Mouse (Mus musculus) neural tube, embryonic 13.5 days (tissue): Measurements from ENCODE around the gene Igf2bp2. TPM values are rescaled to one million over a fixed set of nuclear protein-coding genes. Genes with fewer than 3 reads are reported as not detected.

Experiments used
- ATAC-seq: fragments of 200-750 bp; cut with Nextera tagmentation; 2 replicates; pipeline ENCODE4 v1.8.0; 2017; ENCODE audit warnings: low read depth, mild to moderate bottlenecking, moderate TSS enrichment, moderate library complexity
- H3K27ac ChIP-seq: fragments of 300-500 bp; sonication (generic); replicated peaks from 2 replicates; pipeline ENCODE4 v1.5.1; 2015; ENCODE audit warnings: moderate library complexity, mild to moderate bottlenecking, inconsistent platforms
- H3K27me3 ChIP-seq: fragments of 300-500 bp; sonication (generic); 2 replicates; pipeline ENCODE4 v1.6.1; 2015; ENCODE audit warnings: mild to moderate bottlenecking, inconsistent platforms
- H3K36me3 ChIP-seq: fragments of 300-500 bp; sonication (generic); 2 replicates; pipeline ENCODE4 v1.6.1; 2015; ENCODE audit warnings: mild to moderate bottlenecking, inconsistent platforms
- H3K4me1 ChIP-seq: fragments of 300-500 bp; sonication (generic); replicated peaks from 2 replicates; pipeline ENCODE4 v1.6.1; 2015; ENCODE audit warnings: inconsistent platforms
- H3K4me2 ChIP-seq: fragments of 300-500 bp; sonication (generic); 2 replicates; pipeline ENCODE4 v1.6.1; 2015; ENCODE audit warnings: inconsistent platforms, mild to moderate bottlenecking, moderate library complexity
- H3K4me3 ChIP-seq: fragments of 300-500 bp; sonication (generic); 2 replicates; pipeline ENCODE4 v1.5.1; 2015; ENCODE audit warnings: mild to moderate bottlenecking, inconsistent platforms
- H3K9ac ChIP-seq: fragments of 300-500 bp; sonication (generic); 2 replicates; pipeline ENCODE4 v1.6.1; 2015; ENCODE audit warnings: moderate library complexity, mild to moderate bottlenecking, inconsistent platforms
- H3K9me3 ChIP-seq: fragments of 300-500 bp; sonication (generic); 2 replicates; pipeline ENCODE4 v1.6.1; 2016; ENCODE audit warnings: inconsistent platforms
- WGBS: fragments of 180-500 bp; shearing (Covaris S2); methylation state at CpG from one replicate; pipeline ENCODE4 v1.1.7; 2015; 5-methylcytosine and 5-hydroxymethylcytosine counted together
- polyA plus RNA-seq: library from polyadenylated mRNA; unstranded; fragments of >200 nt; fragmentation: Nextera tagmentation; extraction: Ambion mirVana; gene quantifications from 2 replicates; pipeline ENCODE4 v1.2.1, GENCODE M21; 2015

Igf2bp2 gene
- polyA plus RNA-seq, 1 experiment from 2014 or later, result 38.1 TPM

DNA sequence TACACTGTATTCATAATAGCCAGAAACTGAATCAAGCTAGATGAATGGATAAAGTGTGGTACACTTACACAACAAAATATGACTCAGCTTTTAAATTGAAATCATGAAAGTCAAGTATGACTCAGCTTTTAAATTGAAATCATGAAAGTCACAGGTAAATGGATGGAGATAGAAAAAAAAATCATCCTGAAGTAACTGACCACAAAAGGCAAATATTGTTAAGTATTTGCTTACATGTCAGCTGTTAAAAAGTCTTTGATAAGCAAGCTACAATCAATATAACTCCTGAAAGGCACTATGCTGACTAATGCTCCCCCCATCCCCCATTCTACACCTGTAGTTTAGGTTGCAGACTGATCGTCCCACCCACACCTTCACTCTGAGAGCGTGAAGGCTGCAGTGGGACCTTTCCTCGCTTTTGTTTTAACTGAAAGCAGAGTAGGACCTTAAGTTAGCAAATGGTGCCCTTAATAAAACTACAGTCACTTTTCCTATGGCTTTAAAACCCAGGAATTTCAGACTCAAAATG, 71.8 kb downstream of the Igf2bp2 start:
- Histone ChIP-seq H3K9me3 (no peaks in the 10 kb centered on the region), H3K4me1 (peaks cover 7% of the 10 kb centered on the region; the same call in 1 of the 2 replicates), H3K9ac (no peak overlapping the region), H3K27me3 (no peaks in the 10 kb centered on the region), H3K4me2 (no peak overlapping the region), H3K36me3 (peaks cover 18% of the 10 kb centered on the region), H3K4me3 (no peak overlapping the region), H3K27ac (no peak overlapping the region)
- ATAC-seq, result no peak
- 90% methylated on average over 3 of the region's 3 CpGs for WGBS

DNA sequence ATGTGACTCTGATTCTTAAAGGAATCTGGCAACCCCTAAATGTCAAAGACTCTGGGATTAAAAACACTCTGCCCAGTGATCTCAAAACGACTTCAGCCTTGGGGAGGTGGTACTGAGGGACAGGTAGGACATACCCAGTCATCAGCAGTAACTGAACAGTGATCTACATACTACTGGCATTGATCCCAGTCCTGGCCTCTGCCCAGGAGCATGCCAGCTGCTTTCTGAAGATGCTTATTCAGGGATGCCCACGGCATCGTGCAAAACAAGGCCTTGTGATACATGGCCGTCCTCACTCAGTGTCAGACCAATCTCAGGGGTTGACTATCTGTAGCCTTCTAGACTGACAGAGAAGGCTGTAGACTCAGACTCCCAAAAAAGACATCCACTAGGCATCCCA, 77.7 kb downstream of the Igf2bp2 start:
- no peak for ATAC-seq
- WGBS, result 73% methylated on average over 4 of the region's 4 CpGs
- no peaks in the 10 kb centered on the region for H3K9me3 ChIP-seq
- H3K36me3 ChIP-seq, result peaks cover 56% of the 10 kb centered on the region
- no peak overlapping the region for H3K4me2 ChIP-seq
- no peak overlapping the region for H3K9ac ChIP-seq
- no peak overlapping the region for H3K4me3 ChIP-seq
- no peaks in the 10 kb centered on the region; the same call in 1 of the 2 replicates for H3K4me1 ChIP-seq
- H3K27me3 ChIP-seq, result no peaks in the 10 kb centered on the region
- H3K27ac ChIP-seq, result no peak overlapping the region

DNA sequence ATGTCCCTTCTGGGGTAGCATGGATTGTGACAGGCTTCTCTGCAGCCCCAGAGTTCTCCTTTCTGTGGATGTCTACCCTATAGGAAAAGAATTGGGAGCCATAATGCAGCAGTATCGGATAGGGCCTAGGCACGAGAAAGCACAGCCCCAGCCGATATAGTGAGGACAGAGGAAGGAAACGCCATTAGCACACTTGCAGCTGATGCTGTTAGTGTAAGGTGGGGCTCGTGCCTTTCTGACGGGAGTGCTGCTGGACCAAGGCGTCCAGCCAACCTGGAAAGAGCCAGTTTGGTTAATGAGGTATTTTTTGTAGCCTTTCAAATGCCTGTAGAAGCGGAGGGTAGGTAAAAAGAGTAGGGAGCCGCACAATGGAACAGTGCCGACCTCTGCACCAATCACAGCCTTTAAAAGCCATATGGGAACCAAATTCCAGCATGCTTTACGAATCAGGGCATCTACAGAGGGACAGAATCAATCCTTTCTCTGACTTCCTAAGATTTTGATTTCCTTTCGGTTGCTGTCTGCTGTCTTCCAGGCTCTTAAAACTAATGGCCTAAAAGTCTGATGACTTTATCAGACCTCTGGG, 82.9 kb downstream of the Igf2bp2 start:
- Histone ChIP-seq H3K27ac (no peak overlapping the region), H3K4me1 (peaks cover 11% of the 10 kb centered on the region), H3K4me2 (no peak overlapping the region), H3K9ac (no peak overlapping the region), H3K4me3 (no peak overlapping the region), H3K36me3 (peaks cover 78% of the 10 kb centered on the region), H3K9me3 (no peaks in the 10 kb centered on the region), H3K27me3 (no peaks in the 10 kb centered on the region)
- no peak for ATAC-seq
- WGBS, result 86% methylated on average over 12 of the region's 12 CpGs

- peaks cover 92% of the 10 kb centered on the region for H3K36me3 ChIP-seq
Measured at GRCm38 (mm10) chr16:22076620-22076941, 86.5 kb downstream of the Igf2bp2 start.

DNA sequence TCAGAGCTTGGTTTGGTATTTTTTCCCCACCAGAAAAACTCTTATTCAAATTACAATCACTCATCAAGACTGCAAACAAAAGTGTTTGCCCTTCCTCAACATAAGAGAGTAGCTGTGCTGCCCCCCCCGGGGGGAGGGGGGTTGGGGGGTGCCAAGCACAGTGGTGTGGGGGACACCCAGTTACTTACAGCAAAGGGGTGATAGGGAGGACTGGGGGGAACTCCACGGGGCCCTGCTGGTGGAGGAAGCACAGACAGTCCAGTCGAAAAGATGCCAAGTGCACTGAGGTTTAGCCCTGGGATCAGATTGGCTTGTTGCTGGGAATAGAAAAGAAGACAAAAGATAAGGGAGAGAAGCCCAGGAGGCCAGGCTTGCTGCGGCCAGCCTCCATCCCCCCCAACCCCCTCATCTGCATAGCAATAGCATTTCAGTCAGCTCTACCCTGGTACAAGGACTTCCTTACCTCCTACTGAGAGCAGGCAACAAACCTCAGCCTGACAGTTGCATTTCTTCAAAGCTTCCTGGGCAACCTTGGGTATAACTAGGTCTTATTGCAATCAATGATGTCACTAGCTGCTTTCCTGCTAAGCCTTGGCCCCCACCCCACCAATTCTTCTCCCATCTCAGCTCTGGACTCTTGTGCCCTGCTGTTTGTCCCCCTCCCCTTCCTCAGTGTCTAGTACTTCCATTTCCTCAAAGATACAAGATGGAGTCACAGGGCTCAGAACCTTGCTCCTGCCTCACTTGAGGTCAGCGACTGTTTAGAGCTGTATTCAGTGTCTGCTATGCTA, 87.1 kb downstream of the Igf2bp2 start:
- H3K27me3 ChIP-seq, result no peaks in the 10 kb centered on the region
- H3K4me3 ChIP-seq, result no peak overlapping the region
- H3K9me3 ChIP-seq, result no peaks in the 10 kb centered on the region
- peaks cover 11% of the 10 kb centered on the region for H3K4me1 ChIP-seq
- 9% methylated on average over 5 of the region's 5 CpGs for WGBS
- ATAC-seq, result no peak
- H3K36me3 ChIP-seq, result peaks cover 92% of the 10 kb centered on the region
- H3K4me2 ChIP-seq, result no peak overlapping the region
- H3K27ac ChIP-seq, result no peak overlapping the region
- no peak overlapping the region for H3K9ac ChIP-seq

More at GRCm38 (mm10) chr16:22076620-22076941, 86.5 kb downstream of the Igf2bp2 start:
- Histone ChIP-seq H3K27me3 (no peaks in the 10 kb centered on the region), H3K4me2 (no peak overlapping the region), H3K4me3 (no peak overlapping the region), H3K9ac (no peak overlapping the region), H3K27ac (no peak overlapping the region), H3K4me1 (peaks cover 11% of the 10 kb centered on the region), H3K9me3 (no peaks in the 10 kb centered on the region)
- no peak for ATAC-seq
- 43% methylated on average over 4 of the region's 4 CpGs for WGBS

DNA sequence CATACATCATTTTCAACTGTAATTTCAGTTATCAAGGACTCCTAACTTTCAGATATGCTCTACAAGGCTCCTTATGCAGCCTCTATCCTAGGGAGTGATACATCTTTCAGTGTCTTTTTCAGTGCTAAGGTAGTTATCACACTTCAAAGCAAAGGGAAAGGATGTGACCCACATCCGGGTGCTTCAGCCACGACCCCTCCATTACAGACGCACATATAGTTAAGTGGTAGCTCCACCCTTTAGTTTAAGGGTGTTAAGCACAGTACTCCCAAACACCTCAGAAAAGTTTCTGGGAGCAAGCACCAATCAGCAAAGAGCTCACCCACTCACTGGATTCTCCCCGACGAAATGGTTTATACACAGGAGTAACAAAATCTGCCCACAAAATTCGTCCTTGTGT, 88.0 kb downstream of the Igf2bp2 start:
- peaks cover 92% of the 10 kb centered on the region for H3K36me3 ChIP-seq

GRCm38 (mm10) chr16:22071361-22071760, 91.7 kb downstream of the Igf2bp2 start:
- peaks cover 7% of the 10 kb centered on the region for H3K4me1 ChIP-seq
- H3K4me2 ChIP-seq, result no peak overlapping the region
- H3K27ac ChIP-seq, result no peak overlapping the region
- no peak for ATAC-seq
- no peak overlapping the region for H3K9ac ChIP-seq
- no peaks in the 10 kb centered on the region for H3K9me3 ChIP-seq
- 88% methylated on average over 7 of the region's 7 CpGs for WGBS
- peaks cover 92% of the 10 kb centered on the region for H3K36me3 ChIP-seq
- no peaks in the 10 kb centered on the region for H3K27me3 ChIP-seq
- H3K4me3 ChIP-seq, result no peak overlapping the region

More for the DNA sequence above, 88.0 kb downstream of the Igf2bp2 start:
- Histone ChIP-seq H3K4me3 (no peak overlapping the region), H3K27me3 (no peaks in the 10 kb centered on the region), H3K4me1 (peaks cover 11% of the 10 kb centered on the region), H3K9me3 (no peaks in the 10 kb centered on the region), H3K4me2 (no peak overlapping the region), H3K9ac (no peak overlapping the region), H3K27ac (no peak overlapping the region)
- WGBS, result 71% methylated on average over 6 of the region's 6 CpGs
- no peak for ATAC-seq

DNA sequence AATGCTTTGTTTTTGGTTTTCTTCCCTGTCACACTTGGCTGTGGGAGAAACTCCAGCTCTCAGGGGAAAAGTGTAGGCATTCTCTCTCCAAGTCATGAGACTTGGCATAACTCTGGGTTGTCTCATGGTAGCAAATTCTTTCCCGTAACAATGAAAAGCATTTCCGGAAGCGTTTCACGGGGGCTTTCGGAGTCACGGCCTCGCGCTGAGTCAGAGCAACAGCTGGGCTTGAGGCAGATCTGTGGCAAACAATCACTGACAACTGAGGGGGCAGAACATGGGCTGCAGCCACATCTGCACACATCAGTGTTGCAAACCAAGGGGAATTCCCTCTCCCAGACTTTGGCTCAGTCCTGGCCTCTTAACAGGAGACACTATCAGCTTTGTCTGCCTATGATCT, 95.7 kb downstream of the Igf2bp2 start:
- Histone ChIP-seq H3K4me1 (no peaks in the 10 kb centered on the region), H3K4me3 (no peak overlapping the region), H3K4me2 (no peak overlapping the region), H3K36me3 (peaks cover 94% of the 10 kb centered on the region), H3K27me3 (no peaks in the 10 kb centered on the region), H3K27ac (no peak overlapping the region), H3K9me3 (no peaks in the 10 kb centered on the region), H3K9ac (no peak overlapping the region)
- WGBS, result 93% methylated on average over 8 of the region's 8 CpGs
- no peak for ATAC-seq

- Histone ChIP-seq H3K27me3 (no peaks in the 10 kb centered on the region), H3K36me3 (peaks cover 97% of the 10 kb centered on the region), H3K9ac (no peak overlapping the region), H3K4me2 (no peak overlapping the region), H3K4me1 (no peaks in the 10 kb centered on the region), H3K9me3 (no peaks in the 10 kb centered on the region), H3K27ac (no peak overlapping the region), H3K4me3 (no peak overlapping the region)
- ATAC-seq, result no peak
Measured at GRCm38 (mm10) chr16:22065536-22065935, 97.6 kb downstream of the Igf2bp2 start.

GRCm38 (mm10) chr16:22062284-22062683, 100.8 kb downstream of the Igf2bp2 start:
- no peaks in the 10 kb centered on the region for H3K27me3 ChIP-seq
- H3K9me3 ChIP-seq, result no peaks in the 10 kb centered on the region
- H3K4me2 ChIP-seq, result no peak overlapping the region
- no peak overlapping the region for H3K9ac ChIP-seq
- WGBS, result 76% methylated on average over 4 of the region's 4 CpGs
- peaks cover 85% of the 10 kb centered on the region for H3K36me3 ChIP-seq
- no peak overlapping the region for H3K27ac ChIP-seq
- no peak for ATAC-seq
- H3K4me1 ChIP-seq, result no peaks in the 10 kb centered on the region
- no peak overlapping the region for H3K4me3 ChIP-seq

DNA sequence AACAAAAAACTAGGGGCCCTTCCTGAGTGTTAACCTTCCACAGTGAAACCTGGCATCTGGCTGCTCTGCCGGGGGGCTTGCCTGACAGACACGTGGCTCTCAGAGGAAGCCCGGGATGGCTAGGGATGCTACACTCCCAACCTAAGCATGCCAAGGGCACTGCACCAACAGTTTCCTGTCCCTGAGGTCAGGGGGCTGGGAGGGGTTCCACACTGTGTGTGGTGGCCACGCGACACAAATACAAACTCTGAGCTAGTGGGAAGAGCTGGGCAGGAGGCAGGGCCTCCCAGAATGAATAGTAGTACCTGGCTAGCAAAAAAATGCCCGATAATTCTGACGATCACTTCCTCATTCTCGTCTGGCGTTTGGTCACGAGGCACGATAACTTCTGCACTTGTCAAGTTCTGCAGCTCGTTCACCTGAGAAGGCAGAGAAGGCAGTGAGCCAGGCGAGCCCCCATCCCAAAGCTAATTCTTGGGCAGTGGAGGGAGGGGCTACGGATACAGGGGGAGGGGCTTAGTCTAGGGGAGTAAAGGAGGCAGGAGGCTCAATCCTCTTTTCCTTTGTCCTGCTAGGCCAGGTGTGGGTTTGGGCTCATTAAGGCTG, 101.4 kb downstream of the Igf2bp2 start:
- H3K9me3 ChIP-seq, result no peaks in the 10 kb centered on the region
- WGBS, result 91% methylated on average over 14 of the region's 14 CpGs
- no peaks in the 10 kb centered on the region for H3K4me1 ChIP-seq
- peaks cover 84% of the 10 kb centered on the region for H3K36me3 ChIP-seq
- no peaks in the 10 kb centered on the region for H3K27me3 ChIP-seq
- no peak overlapping the region for H3K4me3 ChIP-seq
- H3K4me2 ChIP-seq, result no peak overlapping the region
- H3K9ac ChIP-seq, result no peak overlapping the region
- H3K27ac ChIP-seq, result no peak overlapping the region
- ATAC-seq, result no peak

DNA sequence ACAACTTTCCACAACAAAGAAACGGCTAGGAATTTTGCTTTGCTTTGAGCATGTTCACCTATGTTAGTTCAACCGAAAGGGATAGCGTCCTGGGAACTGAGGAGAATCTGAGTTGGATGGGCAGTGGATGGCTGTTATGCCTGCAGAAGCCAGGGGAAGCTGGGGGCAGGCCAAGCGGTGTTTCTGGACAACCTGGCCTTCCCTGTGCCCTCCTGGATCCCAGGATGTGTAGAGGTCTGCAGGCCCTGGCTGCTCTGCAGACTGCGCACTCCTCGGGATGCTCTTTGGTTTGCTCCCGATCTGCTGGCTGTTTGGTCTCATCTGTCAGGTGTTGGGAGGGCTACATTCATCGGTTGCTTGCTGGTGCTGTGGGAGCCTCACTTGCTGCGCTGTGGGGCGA, 102.7 kb downstream of the Igf2bp2 start:
- Histone ChIP-seq H3K27ac (no peak overlapping the region), H3K4me1 (no peaks in the 10 kb centered on the region), H3K9me3 (no peaks in the 10 kb centered on the region), H3K9ac (no peak overlapping the region), H3K4me3 (no peak overlapping the region), H3K4me2 (no peak overlapping the region), H3K36me3 (peaks cover 72% of the 10 kb centered on the region), H3K27me3 (no peaks in the 10 kb centered on the region)
- ATAC-seq, result no peak
- WGBS, result 97% methylated on average over 10 of the region's 10 CpGs
